ENCODE assay signal across 8 mouse cellular contexts in genomic region chr11:71820847-71821246, GRCm38 (mm10).
DNase-seq lines count a peak whose midpoint lies in the region; ATAC-seq and TF ChIP-seq lines count a peak whose summit lies in the region.
"Had no signal": no experiment of that assay in that cellular context is flagged by ENCODE, and none has a peak within 500 bp of the region (broad histone marks: within the 10 kb centered on the region; RNA-seq: fewer than 3 reads in every experiment).

No protein-coding gene starts in this region.

- no peaks in the 10 kb centered on the region for H3K9me3 ChIP-seq in midbrain, embryonic 14.5 days (ENCODE audit: control insufficient read depth, low read length)
- no peaks in the 10 kb centered on the region for H3K9me3 ChIP-seq in midbrain, embryonic 16.5 days (replicated peaks; ENCODE audit: control insufficient read depth, low read length, poor library complexity, severe bottlenecking)
- H3K9me3 ChIP-seq in forebrain, embryonic 11.5 days (ENCODE audit: control insufficient read depth, low read length): no peaks in the 10 kb centered on the region
- no peaks in the 10 kb centered on the region for H3K9me3 ChIP-seq in stomach, postnatal 0 days (ENCODE audit: control insufficient read depth, low read length)
- H3K9me3 ChIP-seq: midbrain, embryonic 12.5 days had no signal

- DNase-seq in midbrain, embryonic 14.5 days: peak; percentile 23
- DNase-seq in forebrain, embryonic 11.5 days (ENCODE audit: low spot score): no peak
- peak; percentile 20 to 28 for DNase-seq in left cerebral cortex, adult 9 months (ENCODE audit: low spot score in 2 of 2)
- peak; percentile 40 for DNase-seq in stomach, postnatal 0 days (ENCODE audit: low spot score)
- no peak for DNase-seq in kidney, postnatal 10 days

- no peak for TF ChIP-seq EP300 in stomach, postnatal 0 days (optimal IDR thresholded peaks at IDR 0.05)

- no peak overlapping the region for H3K9ac ChIP-seq in midbrain, embryonic 14.5 days (replicated peaks; ENCODE audit: low read length)
- H3K9ac ChIP-seq in midbrain, embryonic 16.5 days (ENCODE audit: low read depth, low read length): no peak overlapping the region
- no peak overlapping the region for H3K9ac ChIP-seq in forebrain, embryonic 11.5 days (ENCODE audit: low read length)
- no peak overlapping the region for H3K9ac ChIP-seq in stomach, postnatal 0 days (ENCODE audit: low read length)
- H3K9ac ChIP-seq: midbrain, embryonic 12.5 days had no signal

- no peak for TF ChIP-seq CTCF in stomach, postnatal 0 days (IDR thresholded peaks at IDR 0.05; ENCODE audit: low read depth)

- no peak for ATAC-seq in midbrain, embryonic 14.5 days (ENCODE audit: low FRiP score, low TSS enrichment)
- ATAC-seq in midbrain, embryonic 16.5 days: no peak
- 0 out of 2 replicates have a peak, but pooled peaks have one; percentile 27 for ATAC-seq in forebrain, embryonic 11.5 days (replicated peaks; ENCODE audit: low FRiP score)
- ATAC-seq in stomach, postnatal 0 days (ENCODE audit: low FRiP score, low TSS enrichment): peak; percentile 26; the same call in 1 of the 2 replicates
- ATAC-seq in granulocyte monocyte progenitor cell, adult 5-6 weeks (replicated peaks; ENCODE audit: poor library complexity, severe bottlenecking): no peak

- H3K4me1 ChIP-seq in midbrain, embryonic 14.5 days (ENCODE audit: control insufficient read depth, insufficient read depth, low read length): 0 out of 2 replicates have a peak, but pooled peaks cover 5% of the 10 kb centered on the region
- peaks cover 2% of the 10 kb centered on the region; the same call in 1 of the 2 replicates for H3K4me1 ChIP-seq in midbrain, embryonic 16.5 days (ENCODE audit: control insufficient read depth, insufficient read depth, low read length)
- H3K4me1 ChIP-seq in forebrain, embryonic 11.5 days (replicated peaks; ENCODE audit: control insufficient read depth, insufficient read depth, low read length): no peaks in the 10 kb centered on the region
- no peaks in the 10 kb centered on the region for H3K4me1 ChIP-seq in stomach, postnatal 0 days (replicated peaks; ENCODE audit: control insufficient read depth, insufficient read depth)

- H3K4me2 ChIP-seq in midbrain, embryonic 14.5 days (ENCODE audit: low read length): no peak overlapping the region
- no peak overlapping the region for H3K4me2 ChIP-seq in midbrain, embryonic 16.5 days (ENCODE audit: low read length)
- no peak overlapping the region for H3K4me2 ChIP-seq in forebrain, embryonic 11.5 days (ENCODE audit: low read depth, low read length, severe bottlenecking)
- H3K4me2 ChIP-seq in stomach, postnatal 0 days (replicated peaks; ENCODE audit: low read depth): no peak overlapping the region
- H3K4me2 ChIP-seq: midbrain, embryonic 12.5 days had no signal

- no peaks in the 10 kb centered on the region for H3K27me3 ChIP-seq in midbrain, embryonic 14.5 days (ENCODE audit: control insufficient read depth, insufficient read depth, low read length)
- H3K27me3 ChIP-seq in midbrain, embryonic 16.5 days (ENCODE audit: control insufficient read depth, insufficient read depth, low read depth, low read length): no peaks in the 10 kb centered on the region
- H3K27me3 ChIP-seq in forebrain, embryonic 11.5 days (ENCODE audit: control insufficient read depth, insufficient read depth, low read length): no peaks in the 10 kb centered on the region
- no peaks in the 10 kb centered on the region for H3K27me3 ChIP-seq in stomach, postnatal 0 days (ENCODE audit: control insufficient read depth, insufficient read depth, low read length)
- H3K27me3 ChIP-seq: midbrain, embryonic 12.5 days had no signal

- WGBS in midbrain, embryonic 14.5 days: 59% methylated on average over 10 of the region's 10 CpGs
- 47% methylated on average over 10 of the region's 10 CpGs for WGBS in midbrain, embryonic 16.5 days
- WGBS in forebrain, embryonic 11.5 days: 46% methylated on average over 10 of the region's 10 CpGs
- 22% methylated on average over 10 of the region's 10 CpGs for WGBS in stomach, postnatal 0 days

- H3K27ac ChIP-seq in midbrain, embryonic 14.5 days (replicated peaks; ENCODE audit: low read depth, low read length): no peak overlapping the region
- no peak overlapping the region for H3K27ac ChIP-seq in midbrain, embryonic 16.5 days (ENCODE audit: low read length)
- H3K27ac ChIP-seq in forebrain, embryonic 11.5 days (ENCODE audit: low read depth, low read length): no peak overlapping the region
- H3K27ac ChIP-seq in stomach, postnatal 0 days (replicated peaks): no peak overlapping the region
- H3K27ac ChIP-seq: midbrain, embryonic 12.5 days had no signal

- H3K36me3 ChIP-seq in midbrain, embryonic 14.5 days (ENCODE audit: control insufficient read depth, insufficient read depth, low read length): no peaks in the 10 kb centered on the region
- H3K36me3 ChIP-seq in midbrain, embryonic 16.5 days (ENCODE audit: control insufficient read depth, insufficient read depth, low read length): no peaks in the 10 kb centered on the region
- H3K36me3 ChIP-seq in forebrain, embryonic 11.5 days (ENCODE audit: control insufficient read depth, insufficient read depth, low read length): no peaks in the 10 kb centered on the region
- no peaks in the 10 kb centered on the region for H3K36me3 ChIP-seq in stomach, postnatal 0 days (ENCODE audit: control insufficient read depth, insufficient read depth, low read length)
- H3K36me3 ChIP-seq: midbrain, embryonic 12.5 days had no signal

- H3K4me3 ChIP-seq in midbrain, embryonic 14.5 days (replicated peaks; ENCODE audit: low read depth, low read length): no peak overlapping the region
- no peak overlapping the region for H3K4me3 ChIP-seq in midbrain, embryonic 16.5 days (ENCODE audit: low read depth, low read length)
- H3K4me3 ChIP-seq in forebrain, embryonic 11.5 days (ENCODE audit: low read depth, low read length): no peak overlapping the region
- no peak overlapping the region for H3K4me3 ChIP-seq in stomach, postnatal 0 days (ENCODE audit: low read depth, low read length)
- H3K4me3 ChIP-seq: midbrain, embryonic 12.5 days had no signal

Comparison
In these comparisons a context has a peak if more than half of its experiments do, and no peak if none do; other contexts are left out.
1. ATAC-seq: peak in forebrain, embryonic 11.5 days (single experiment) and stomach, postnatal 0 days (single experiment); none in midbrain, embryonic 14.5 days (single experiment), midbrain, embryonic 16.5 days (single experiment) and granulocyte monocyte progenitor cell, adult 5-6 weeks (single experiment).
2. DNase-seq: peak in midbrain, embryonic 14.5 days (single experiment), left cerebral cortex, adult 9 months (2 of 2) and stomach, postnatal 0 days (single experiment); none in forebrain, embryonic 11.5 days (single experiment) and kidney, postnatal 10 days (single experiment).